Mouse (Mus musculus) lung, adult 2 months (tissue): Measurements from ENCODE around the gene Calm1.

Experiments
- CTCF ChIP-seq: fragments of 200-500 bp; IDR thresholded peaks from 2 replicates; pipeline ENCODE4 v1.5.1; 2011; ENCODE audit warnings: mild to moderate bottlenecking, low read length, control low read depth; ENCODE audit not compliant: insufficient read depth
- POLR2A ChIP-seq: fragments of 200-500 bp; IDR thresholded peaks from 2 replicates; pipeline ENCODE4 v1.6.1; 2011; ENCODE audit warnings: low read depth, mild to moderate bottlenecking, control low read depth, low read length, borderline replicate concordance; ENCODE audit errors: extremely low read depth

DNA sequence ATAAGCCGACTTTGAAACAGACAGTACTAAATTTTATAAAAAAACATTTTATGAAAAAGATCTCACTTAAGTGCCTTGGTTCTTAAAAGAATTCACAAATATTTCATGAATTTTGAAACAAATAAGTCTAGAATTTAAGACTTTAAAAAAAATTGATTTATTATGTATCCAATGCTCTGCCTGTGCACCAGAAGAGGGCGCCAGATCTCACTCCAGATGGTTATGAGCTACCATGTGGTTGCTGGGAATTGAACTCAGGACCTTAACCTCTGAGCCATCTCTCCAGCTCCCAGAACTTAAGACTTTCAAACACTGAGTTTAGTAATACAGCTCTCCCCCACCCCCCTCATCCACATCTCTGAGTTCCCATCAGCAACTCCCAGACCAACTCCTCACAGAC lies 16.6 kb upstream of the Calm1 start:
- TF ChIP-seq CTCF, result peak; percentile 5; the same call in 1 of the 2 replicates
- TF ChIP-seq POLR2A, result no peak
